Comparison of ENCODE assay signal across 8 mouse cellular contexts in genomic region chr12:103142550-103143010, GRCm38 (mm10).
DNase-seq lines count a peak whose midpoint lies in the region; ATAC-seq and TF ChIP-seq lines count a peak whose summit lies in the region.
"Had no signal": no experiment of that assay in that cellular context is flagged by ENCODE, and none has a peak within 500 bp of the region (broad histone marks: within the 10 kb centered on the region; RNA-seq: fewer than 3 reads in every experiment).

No protein-coding gene starts in this region.

- H3K9ac ChIP-seq in midbrain, embryonic 15.5 days, result no peak overlapping the region
- H3K9ac ChIP-seq in heart, embryonic 15.5 days, result no peak overlapping the region
- H3K9ac ChIP-seq in limb, embryonic 14.5 days (ENCODE audit: low read depth, low read length, severe bottlenecking), result no peak overlapping the region
- H3K9ac ChIP-seq: neural tube, embryonic 12.5 days had no signal

- no peak overlapping the region for H3K4me2 ChIP-seq in midbrain, embryonic 15.5 days
- peak overlapping the region; percentile 58 for H3K4me2 ChIP-seq in heart, embryonic 15.5 days
- H3K4me2 ChIP-seq in limb, embryonic 14.5 days (replicated peaks; ENCODE audit: low read depth, low read length, severe bottlenecking), result no peak overlapping the region
- H3K4me2 ChIP-seq: neural tube, embryonic 12.5 days had no signal

- no peak overlapping the region for H3K4me3 ChIP-seq in midbrain, embryonic 10.5 days
- H3K4me3 ChIP-seq in midbrain, embryonic 15.5 days, result no peak overlapping the region
- peak overlapping the region; percentile 30 for H3K4me3 ChIP-seq in heart, embryonic 15.5 days
- no peak overlapping the region for H3K4me3 ChIP-seq in limb, embryonic 14.5 days (replicated peaks; ENCODE audit: low read length)
- H3K4me3 ChIP-seq: neural tube, embryonic 12.5 days had no signal

- no peak for TF ChIP-seq POLR2A in limb, embryonic 14.5 days (IDR thresholded peaks at IDR 0.05; ENCODE audit: borderline replicate concordance, extremely low read depth, insufficient read depth, insufficient read length)

- H3K36me3 ChIP-seq in midbrain, embryonic 10.5 days, result peaks cover 11% of the 10 kb centered on the region; the same call in 1 of the 2 replicates
- peaks cover 13% of the 10 kb centered on the region for H3K36me3 ChIP-seq in midbrain, embryonic 15.5 days (replicated peaks)
- H3K36me3 ChIP-seq in heart, embryonic 15.5 days, result no peaks in the 10 kb centered on the region
- no peaks in the 10 kb centered on the region for H3K36me3 ChIP-seq in limb, embryonic 14.5 days (ENCODE audit: control insufficient read depth, insufficient read depth, low read length)

- peak; percentile 25 for DNase-seq in midbrain, embryonic 10.5 days (ENCODE audit: low spot score)
- DNase-seq in R1 (ENCODE audit: low read depth, low spot score), result peak; percentile 59
- DNase-seq in cerebellum, postnatal 14 days, result peak; percentile 66 to 72
- DNase-seq in limb, embryonic 14.5 days (ENCODE audit: low spot score), result peak; percentile 90
- DNase-seq in retina, embryonic 14.5 days (ENCODE audit: low spot score), result peak; percentile 93

- H3K9me3 ChIP-seq in midbrain, embryonic 10.5 days (replicated peaks), result peaks cover 7% of the 10 kb centered on the region; the same call in 1 of the 2 replicates
- no peaks in the 10 kb centered on the region for H3K9me3 ChIP-seq in midbrain, embryonic 15.5 days
- no peaks in the 10 kb centered on the region for H3K9me3 ChIP-seq in heart, embryonic 15.5 days (replicated peaks)
- no peaks in the 10 kb centered on the region; the same call in 1 of the 2 replicates for H3K9me3 ChIP-seq in limb, embryonic 14.5 days (ENCODE audit: control insufficient read depth, low read length)

- peaks cover 14% of the 10 kb centered on the region for H3K4me1 ChIP-seq in midbrain, embryonic 10.5 days
- H3K4me1 ChIP-seq in midbrain, embryonic 15.5 days, result 0 out of 2 replicates have a peak, but pooled peaks cover 6% of the 10 kb centered on the region
- H3K4me1 ChIP-seq in heart, embryonic 15.5 days (replicated peaks), result peaks cover 8% of the 10 kb centered on the region; the same call in 1 of the 2 replicates
- no peaks in the 10 kb centered on the region for H3K4me1 ChIP-seq in limb, embryonic 14.5 days (ENCODE audit: control insufficient read depth, insufficient read depth, low read length)
- H3K4me1 ChIP-seq: neural tube, embryonic 12.5 days had no signal

- H3K27ac ChIP-seq in midbrain, embryonic 10.5 days (replicated peaks), result no peak overlapping the region
- no peak overlapping the region for H3K27ac ChIP-seq in midbrain, embryonic 15.5 days
- no peak overlapping the region for H3K27ac ChIP-seq in heart, embryonic 15.5 days
- no peak overlapping the region for H3K27ac ChIP-seq in limb, embryonic 14.5 days (replicated peaks; ENCODE audit: low read depth, low read length)
- H3K27ac ChIP-seq: neural tube, embryonic 12.5 days had no signal

- no peaks in the 10 kb centered on the region for H3K27me3 ChIP-seq in midbrain, embryonic 10.5 days (ENCODE audit: low read depth, poor library complexity, severe bottlenecking)
- no peaks in the 10 kb centered on the region for H3K27me3 ChIP-seq in midbrain, embryonic 15.5 days (replicated peaks)
- H3K27me3 ChIP-seq in heart, embryonic 15.5 days, result peaks cover 9% of the 10 kb centered on the region; the same call in 1 of the 2 replicates
- no peaks in the 10 kb centered on the region for H3K27me3 ChIP-seq in limb, embryonic 14.5 days (ENCODE audit: control insufficient read depth, insufficient read depth, low read length)
- H3K27me3 ChIP-seq: neural tube, embryonic 12.5 days had no signal

- 64% methylated on average over 9 of the region's 9 CpGs for WGBS in midbrain, embryonic 10.5 days
- WGBS in midbrain, embryonic 15.5 days, result 58% methylated on average over 9 of the region's 9 CpGs
- WGBS in heart, embryonic 15.5 days, result 31% methylated on average over 9 of the region's 9 CpGs
- WGBS in limb, embryonic 14.5 days, result 62% methylated on average over 9 of the region's 9 CpGs

- ATAC-seq in midbrain, embryonic 15.5 days (replicated peaks), result no peak
- no peak; the same call in 1 of the 2 replicates for ATAC-seq in heart, embryonic 15.5 days (replicated peaks; ENCODE audit: insufficient number of reproducible peaks, insufficient read depth, low FRiP score, low read depth)
- ATAC-seq in limb, embryonic 14.5 days (ENCODE audit: low FRiP score, low read depth), result no peak

Comparison
In these comparisons a context has a peak if more than half of its experiments do, and no peak if none do; other contexts are left out.
1. DNase-seq: peak in every context shown above with its lines; median percentile 93 in retina, embryonic 14.5 days; 90 in limb, embryonic 14.5 days; 69 in cerebellum, postnatal 14 days; 59 in R1; 25 in midbrain, embryonic 10.5 days.